Mouse (Mus musculus) lung, postnatal 4 days (tissue): ENCODE data around the gene Btbd9.

Experiments
- DNase-seq, 2 experiments: peaks; one replicate each; pipeline ENCODE4 v3.0.0; 2021

Gene Btbd9

GRCm38 (mm10) chr17:30445805-30446441 lies 130.4 kb downstream of the Btbd9 start:
- DNase-seq, result no peak

GRCm38 (mm10) chr17:30439702-30440101 lies 136.6 kb downstream of the Btbd9 start:
- peak in 1 of 2 experiments; percentile 18 for DNase-seq

GRCm38 (mm10) chr17:30438786-30439185 lies 137.5 kb downstream of the Btbd9 start:
- DNase-seq, result peak; percentile 66 to 77

- DNase-seq, result peak in 1 of 2 experiments; percentile 7
Observed at GRCm38 (mm10) chr17:30436021-30436461, 140.2 kb downstream of the Btbd9 start.

- peak; percentile 44 to 69 for DNase-seq
Observed at GRCm38 (mm10) chr17:30435478-30435877, 140.8 kb downstream of the Btbd9 start.

GRCm38 (mm10) chr17:30432094-30432493 lies 144.2 kb downstream of the Btbd9 start:
- DNase-seq, result no peak

- DNase-seq, result no peak
Observed at GRCm38 (mm10) chr17:30430961-30431640, 145.2 kb downstream of the Btbd9 start.

- DNase-seq, result peak in 1 of 2 experiments; percentile 9
Observed at GRCm38 (mm10) chr17:30428661-30429060, 147.6 kb downstream of the Btbd9 start.

- DNase-seq, result peak; percentile 34 to 46
Observed at GRCm38 (mm10) chr17:30423256-30423852, 152.9 kb downstream of the Btbd9 start.

- DNase-seq, result no peak
Observed at GRCm38 (mm10) chr17:30422278-30422677, 154.0 kb downstream of the Btbd9 start.

GRCm38 (mm10) chr17:30421256-30421655 lies 155.0 kb downstream of the Btbd9 start:
- no peak for DNase-seq

- no peak for DNase-seq
Observed at GRCm38 (mm10) chr17:30419494-30419893, 156.8 kb downstream of the Btbd9 start.

- DNase-seq, result no peak
Observed at GRCm38 (mm10) chr17:30418510-30418909, 157.8 kb downstream of the Btbd9 start.

- DNase-seq, result no peak
Observed at GRCm38 (mm10) chr17:30417106-30417505, 159.2 kb downstream of the Btbd9 start.

- DNase-seq, result no peak
Observed at GRCm38 (mm10) chr17:30415693-30416092, 160.6 kb downstream of the Btbd9 start.

- DNase-seq, result no peak
Observed at GRCm38 (mm10) chr17:30412991-30413390, 163.3 kb downstream of the Btbd9 start.

GRCm38 (mm10) chr17:30406002-30406401 lies 170.3 kb downstream of the Btbd9 start:
- no peak for DNase-seq

- no peak for DNase-seq
Observed at GRCm38 (mm10) chr17:30402871-30403270, 173.4 kb downstream of the Btbd9 start.

- DNase-seq, result no peak
Observed at GRCm38 (mm10) chr17:30395261-30395660, 181.0 kb downstream of the Btbd9 start.

- DNase-seq, result no peak
Observed at GRCm38 (mm10) chr17:30392031-30392430, 184.3 kb downstream of the Btbd9 start.

- no peak for DNase-seq
Observed at GRCm38 (mm10) chr17:30391220-30391619, 185.1 kb downstream of the Btbd9 start.

- no peak for DNase-seq
Observed at GRCm38 (mm10) chr17:30389686-30390085, 186.6 kb downstream of the Btbd9 start.

- DNase-seq, result peak in 1 of 2 experiments; percentile 45
Observed at GRCm38 (mm10) chr17:30388817-30389216, 187.5 kb downstream of the Btbd9 start.

GRCm38 (mm10) chr17:30388391-30388790 lies 187.9 kb downstream of the Btbd9 start:
- no peak for DNase-seq
